8 mouse cellular contexts compared by ENCODE assay signal in the genomic region with DNA sequence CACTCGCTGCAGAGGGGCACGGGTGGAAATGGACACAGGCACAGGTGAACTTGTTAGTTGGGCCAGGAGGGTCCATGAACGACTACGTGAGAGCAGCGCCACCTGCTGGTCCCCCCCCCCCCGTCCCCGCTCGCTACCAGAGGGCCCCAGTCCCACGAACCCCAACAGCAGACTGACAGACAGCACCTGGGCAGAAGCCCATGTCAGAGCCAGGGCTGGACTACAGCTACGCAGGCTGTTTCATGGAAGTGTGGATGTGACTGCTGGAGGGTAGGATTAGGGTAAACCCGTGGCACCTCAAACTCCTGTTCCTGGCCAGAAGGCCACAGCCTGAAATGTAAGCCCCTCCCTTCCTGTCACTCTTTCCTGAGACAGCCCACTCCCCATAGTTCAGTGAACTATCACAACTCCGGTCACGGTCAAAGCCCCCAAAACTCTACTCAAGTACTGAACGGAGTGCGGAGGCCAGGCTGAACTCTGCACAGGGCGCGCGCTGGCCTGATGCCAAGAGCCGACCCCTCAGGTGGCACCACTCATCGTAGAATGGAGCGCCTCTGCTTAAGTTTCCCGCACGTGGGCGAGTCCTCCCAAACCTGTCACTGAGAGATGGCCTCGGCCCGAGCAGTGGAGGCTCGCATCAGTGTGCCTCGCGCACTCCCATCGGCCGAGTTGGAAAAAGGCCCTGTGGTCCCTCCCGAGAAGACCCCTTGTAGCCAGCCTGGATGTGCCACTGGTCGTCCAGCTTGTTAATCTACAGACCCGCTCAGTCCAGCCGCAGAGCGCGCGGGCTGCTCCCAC. TPM values are rescaled to one million over a fixed set of nuclear protein-coding genes. Genes with fewer than 3 reads are reported as not detected.
DNase-seq lines count a peak whose midpoint lies in the region; ATAC-seq and TF ChIP-seq lines count a peak whose summit lies in the region.

No protein-coding gene starts in this region.

- intact Hi-C loops in gastrocnemius, postnatal 14 days (cut with DNase I; ENCODE audit: low total_unique reads), result no loop called here

- H3K27ac ChIP-seq in CH12.LX (ENCODE audit: insufficient read depth, low read depth), result peak overlapping the region; percentile 14; the same call in 1 of the 2 replicates
- peak overlapping the region; percentile 56 for H3K27ac ChIP-seq in liver, embryonic 14.5 days
- peak overlapping the region; percentile 50 for H3K27ac ChIP-seq in neural tube, embryonic 12.5 days

- DNase-seq in 3134 (ENCODE audit: extremely low read depth, insufficient read length, low spot score) (peak; percentile 86), CH12.LX (ENCODE audit: extremely low read depth) (peak; percentile 67)
- DNase-seq in cerebellum, adult 9-10 months, result peak; percentile 73
- peak; percentile 60 for DNase-seq in gastrocnemius, postnatal 14 days
- peak in 2 of 3 experiments; percentile 28 to 42 for DNase-seq in liver, embryonic 14.5 days (ENCODE audit: low read depth in 3 of 3, low spot score in 3 of 3)
- DNase-seq in thymus, postnatal 25 days, result peak; percentile 66

- under 1% methylated on average over 38 of the region's 38 CpGs for WGBS in liver, embryonic 14.5 days (ENCODE audit: insufficient replicate concordance)
- under 1% methylated on average over 38 of the region's 38 CpGs for WGBS in neural tube, embryonic 12.5 days

- TF ChIP-seq EP300 in CH12.LX (IDR thresholded peaks at IDR 0.05; ENCODE audit: low read length), result no peak
- no peak for TF ChIP-seq EP300 in liver, embryonic 14.5 days (IDR thresholded peaks at IDR 0.05; ENCODE audit: low read depth)

- H3K79me2 ChIP-seq in CH12.LX (replicated peaks; ENCODE audit: control insufficient read depth, extremely low read depth, insufficient read depth, poor library complexity, severe bottlenecking), result no peaks in the 10 kb centered on the region

- dilution Hi-C loops in CH12.LX (cut with MboI; ENCODE audit: extremely low pct_ligation_motif_present, extremely low pct_unique_long_range_greater_than_20kb, low sequenced_read_pairs), result no loop called here

- peak; percentile 24; the same call in 1 of the 2 replicates for TF ChIP-seq POLR2A in CH12.LX (IDR thresholded peaks at IDR 0.05; ENCODE audit: low read depth, low read length)

- peak overlapping the region; percentile 70 to 95 (median 82) for H3K4me3 ChIP-seq in CH12.LX (replicated peaks in 1 of 3; ENCODE audit: low read depth in 2 of 3, low read length in 2 of 3, poor library complexity in 1 of 3)
- peak overlapping the region; percentile 62 to 65 for H3K4me3 ChIP-seq in liver, embryonic 14.5 days (ENCODE audit: insufficient read depth in 1 of 2, low read depth in 2 of 2, low read length in 2 of 2)
- peak overlapping the region; percentile 60 for H3K4me3 ChIP-seq in neural tube, embryonic 12.5 days

- peak in 1 of 2 experiments; percentile 88; a peak in 2 of 4 replicates for TF ChIP-seq CTCF in CH12.LX (conservative IDR thresholded peaks at IDR 0.05 in 1 of 2, IDR thresholded peaks at IDR 0.05 in 1 of 2; ENCODE audit: low read depth in 2 of 2, low read length in 2 of 2)
- TF ChIP-seq CTCF in liver, embryonic 14.5 days (IDR thresholded peaks at IDR 0.05; ENCODE audit: low read depth), result peak; percentile 89

- peak overlapping the region; percentile 88 for H3K4me2 ChIP-seq in CH12.LX (ENCODE audit: insufficient read depth, low read depth, poor library complexity, severe bottlenecking)
- peak overlapping the region; percentile 98 for H3K4me2 ChIP-seq in liver, embryonic 14.5 days (ENCODE audit: low read depth)
- peak overlapping the region; percentile 98 for H3K4me2 ChIP-seq in neural tube, embryonic 12.5 days (replicated peaks)

- in situ Hi-C loops in CH12.LX (cut with MboI; ENCODE audit: low pct_ligation_motif_present, low pct_unique_long_range_greater_than_20kb, low sequenced_read_pairs), result no loop called here

- H3K27me3 ChIP-seq in CH12.LX (replicated peaks), result no peaks in the 10 kb centered on the region
- H3K27me3 ChIP-seq in liver, embryonic 14.5 days (ENCODE audit: control insufficient read depth, insufficient read depth, low read length), result no peaks in the 10 kb centered on the region
- H3K27me3 ChIP-seq in neural tube, embryonic 12.5 days (replicated peaks), result no peaks in the 10 kb centered on the region

- peak overlapping the region; percentile 71 for H3K9ac ChIP-seq in CH12.LX (ENCODE audit: insufficient read depth, low read depth)
- peak overlapping the region; percentile 63 for H3K9ac ChIP-seq in liver, embryonic 14.5 days (replicated peaks)
- peak overlapping the region; percentile 63 for H3K9ac ChIP-seq in neural tube, embryonic 12.5 days

- peak; percentile 14 for ATAC-seq in inflammation-experienced regulatory T-cells, adult 6 months
- peak; percentile 27 for ATAC-seq in liver, embryonic 14.5 days (ENCODE audit: insufficient read depth)
- peak; percentile 65 for ATAC-seq in neural tube, embryonic 12.5 days (ENCODE audit: low FRiP score, low read depth)

- H3K4me1 ChIP-seq in CH12.LX (ENCODE audit: control insufficient read depth in 1 of 2, insufficient read depth in 2 of 2), result peaks cover 16 to 33% of the 10 kb centered on the region in 2 experiments
- peaks cover 6% of the 10 kb centered on the region in 2 experiments for H3K4me1 ChIP-seq in liver, embryonic 14.5 days (replicated peaks; ENCODE audit: control insufficient read depth in 2 of 2, insufficient read depth in 2 of 2, low read length in 1 of 2)
- H3K4me1 ChIP-seq in neural tube, embryonic 12.5 days, result peaks cover 38% of the 10 kb centered on the region

- peaks cover 50 to 80% of the 10 kb centered on the region in 2 experiments for H3K36me3 ChIP-seq in CH12.LX (replicated peaks in 1 of 2; ENCODE audit: control insufficient read depth in 1 of 2, insufficient read depth in 1 of 2, low read length in 1 of 2)
- H3K36me3 ChIP-seq in liver, embryonic 14.5 days (replicated peaks; ENCODE audit: control insufficient read depth, insufficient read depth, low read depth), result no peaks in the 10 kb centered on the region
- H3K36me3 ChIP-seq in neural tube, embryonic 12.5 days, result peaks cover 33% of the 10 kb centered on the region

- H3K9me3 ChIP-seq in CH12.LX (replicated peaks; ENCODE audit: low read length), result no peaks in the 10 kb centered on the region
- no peaks in the 10 kb centered on the region for H3K9me3 ChIP-seq in liver, embryonic 14.5 days (ENCODE audit: control insufficient read depth, low read length)
- H3K9me3 ChIP-seq in neural tube, embryonic 12.5 days, result no peaks in the 10 kb centered on the region

- peak; percentile 66 for TF ChIP-seq RAD21 in CH12.LX (IDR thresholded peaks at IDR 0.05; ENCODE audit: low read depth, low read length)

TF ChIP-seq in CH12.LX, 34 proteins besides CTCF, POLR2A, EP300 and RAD21 (continues in another document):
- TF ChIP-seq SIN3A (IDR thresholded peaks at IDR 0.05; ENCODE audit: low read length), result no peak
- no peak for TF ChIP-seq CHD2 (IDR thresholded peaks at IDR 0.05; ENCODE audit: low read length)

RNA-seq across cellular contexts. Expression of gene Cenpx, which starts 0.6 kb away (rescaled TPM):
- total RNA-seq in CH12.LX (2012; rRNA removed) (101 and 103 TPM in 2 replicates), CH12.LX (2014; rRNA removed) (72.3 and 76.5 TPM in 2 replicates)
- 122 and 131 TPM in 2 replicates for polyA plus RNA-seq in CH12.LX (2012; ENCODE audit: insufficient read length, low read depth)
- 10 to 100 TPM; 25.7 to 33.3 TPM for total RNA-seq in gastrocnemius, postnatal 14 days (2021)
- polyA plus RNA-seq in inflammation-experienced regulatory T-cells, adult 6 months (2017; shearing (Covaris generic)), result 100 to 1,000 TPM; 154 to 181 (median 169) TPM
- polyA plus RNA-seq in liver, embryonic 14.5 days (2012; rRNA removed), result 64.2 and 78.3 TPM in 2 replicates
- 119 and 128 TPM in 2 replicates for polyA plus RNA-seq in liver, embryonic 14.5 days (2014; fragmentation: Nextera tagmentation; extraction: Ambion mirVana)
- polyA plus RNA-seq in neural tube, embryonic 12.5 days (2016; fragmentation: Nextera tagmentation; extraction: Ambion mirVana), result 108 and 114 TPM in 2 replicates

RNA-seq across cellular contexts. Expression of gene Lrrc45, which starts 0.8 kb away (rescaled TPM):
- 31.3 and 35.6 TPM in 2 replicates for total RNA-seq in CH12.LX (2012; rRNA removed)
- total RNA-seq in CH12.LX (2014; rRNA removed), result 11.7 and 12.9 TPM in 2 replicates
- polyA plus RNA-seq in CH12.LX (2012; ENCODE audit: insufficient read length, low read depth), result 20.3 and 23.8 TPM in 2 replicates
- 1 to 10 TPM; 5.2 to 5.4 TPM for total RNA-seq in gastrocnemius, postnatal 14 days (2021)
- 10 to 100 TPM; 19.4 to 39.4 (median 20.8) TPM for polyA plus RNA-seq in inflammation-experienced regulatory T-cells, adult 6 months (2017; shearing (Covaris generic))
- 6.6 and 9.3 TPM in 2 replicates for polyA plus RNA-seq in liver, embryonic 14.5 days (2012; rRNA removed)
- polyA plus RNA-seq in liver, embryonic 14.5 days (2014; fragmentation: Nextera tagmentation; extraction: Ambion mirVana), result 6.2 and 8.3 TPM in 2 replicates
- 70.9 and 72.6 TPM in 2 replicates for polyA plus RNA-seq in neural tube, embryonic 12.5 days (2016; fragmentation: Nextera tagmentation; extraction: Ambion mirVana)

RNA-seq across cellular contexts. Expression of gene Rac3, which starts 8.3 kb away (rescaled TPM):
- total RNA-seq in CH12.LX (2012; rRNA removed), result 8.9 and 9.9 TPM in 2 replicates
- total RNA-seq in CH12.LX (2014; rRNA removed), result 2.9 and 3.4 TPM in 2 replicates
- polyA plus RNA-seq in CH12.LX (2012; ENCODE audit: insufficient read length, low read depth), result 5.5 and 8.3 TPM in 2 replicates
- total RNA-seq in gastrocnemius, postnatal 14 days (2021), result 1 to 10 TPM; 1.5 to 1.9 TPM
- polyA plus RNA-seq in inflammation-experienced regulatory T-cells, adult 6 months (2017; shearing (Covaris generic)), result not detected
- polyA plus RNA-seq in liver, embryonic 14.5 days (2012; rRNA removed), result 1.3 and 1.7 TPM in 2 replicates
- polyA plus RNA-seq in liver, embryonic 14.5 days (2014; fragmentation: Nextera tagmentation; extraction: Ambion mirVana), result 0.13 TPM in 1 of 2 replicates, not detected in the other
- polyA plus RNA-seq in neural tube, embryonic 12.5 days (2016; fragmentation: Nextera tagmentation; extraction: Ambion mirVana), result 118 and 119 TPM in 2 replicates

RNA-seq across cellular contexts. Expression of gene Dcxr, which starts 14.1 kb away (rescaled TPM):
- total RNA-seq in CH12.LX (2012; rRNA removed) (49.4 and 74.7 TPM in 2 replicates), CH12.LX (2014; rRNA removed) (24.1 and 24.8 TPM in 2 replicates)
- polyA plus RNA-seq in CH12.LX (2012; ENCODE audit: insufficient read length, low read depth), result 23.3 and 23.5 TPM in 2 replicates
- total RNA-seq in gastrocnemius, postnatal 14 days (2021), result 1 to 10 TPM; 5.4 to 6.2 TPM
- 10 to 100 TPM; 20.5 to 29.7 (median 26.5) TPM for polyA plus RNA-seq in inflammation-experienced regulatory T-cells, adult 6 months (2017; shearing (Covaris generic))
- 10.4 and 11.3 TPM in 2 replicates for polyA plus RNA-seq in liver, embryonic 14.5 days (2012; rRNA removed)
- polyA plus RNA-seq in liver, embryonic 14.5 days (2014; fragmentation: Nextera tagmentation; extraction: Ambion mirVana), result 15.1 and 17.0 TPM in 2 replicates
- 12.3 and 16.7 TPM in 2 replicates for polyA plus RNA-seq in neural tube, embryonic 12.5 days (2016; fragmentation: Nextera tagmentation; extraction: Ambion mirVana)

RNA-seq across cellular contexts. Expression of gene Cbr2, which starts 18.9 kb away (rescaled TPM):
- total RNA-seq in CH12.LX (2012; rRNA removed), result 0.21 and 0.25 TPM in 2 replicates
- not detected in 2 replicates for total RNA-seq in CH12.LX (2014; rRNA removed)
- not detected in 2 replicates for polyA plus RNA-seq in CH12.LX (2012; ENCODE audit: insufficient read length, low read depth)
- total RNA-seq in gastrocnemius, postnatal 14 days (2021), result 10 to 100 TPM; 10.6 to 14.4 TPM
- not detected for polyA plus RNA-seq in inflammation-experienced regulatory T-cells, adult 6 months (2017; shearing (Covaris generic))
- 0.20 TPM in 1 of 2 replicates, not detected in the other for polyA plus RNA-seq in liver, embryonic 14.5 days (2012; rRNA removed)
- polyA plus RNA-seq in liver, embryonic 14.5 days (2014; fragmentation: Nextera tagmentation; extraction: Ambion mirVana), result not detected in 2 replicates
- polyA plus RNA-seq in neural tube, embryonic 12.5 days (2016; fragmentation: Nextera tagmentation; extraction: Ambion mirVana), result 0.95 and 1.6 TPM in 2 replicates

Comparison
In these comparisons a context has a peak if more than half of its experiments do, and no peak if none do; other contexts are left out.
1. Peak in every context shown above with its lines: DNase-seq, ATAC-seq, H3K4me3 ChIP-seq and H3K27ac ChIP-seq.
2. DNase-seq: peak in every context shown above with its lines; median percentile 86 in 3134; 73 in cerebellum, adult 9-10 months; 67 in CH12.LX; 66 in thymus, postnatal 25 days; 60 in gastrocnemius, postnatal 14 days; 35 in liver, embryonic 14.5 days.
3. ATAC-seq: peak in every context shown above with its lines; median percentile 65 in neural tube, embryonic 12.5 days; 27 in liver, embryonic 14.5 days; 14 in inflammation-experienced regulatory T-cells, adult 6 months.
4. RNA of gene Rac3, which starts 8.3 kb away (polyA plus RNA-seq): 118 to 119 TPM in neural tube, embryonic 12.5 days; 5.5 to 8.3 TPM in CH12.LX, 0.13 to 1.7 TPM in liver, embryonic 14.5 days and not detected in inflammation-experienced regulatory T-cells, adult 6 months; every median in the first group is over 10 times any median in the second.